Mouse (Mus musculus): ENCODE results near the gene Myo5a. TPM values are rescaled to one million over a fixed set of nuclear protein-coding genes. Genes with fewer than 3 reads are reported as not detected.

The Myo5a gene
- polyA plus RNA-seq, 1 experiment, result 89.9 TPM

DNA sequence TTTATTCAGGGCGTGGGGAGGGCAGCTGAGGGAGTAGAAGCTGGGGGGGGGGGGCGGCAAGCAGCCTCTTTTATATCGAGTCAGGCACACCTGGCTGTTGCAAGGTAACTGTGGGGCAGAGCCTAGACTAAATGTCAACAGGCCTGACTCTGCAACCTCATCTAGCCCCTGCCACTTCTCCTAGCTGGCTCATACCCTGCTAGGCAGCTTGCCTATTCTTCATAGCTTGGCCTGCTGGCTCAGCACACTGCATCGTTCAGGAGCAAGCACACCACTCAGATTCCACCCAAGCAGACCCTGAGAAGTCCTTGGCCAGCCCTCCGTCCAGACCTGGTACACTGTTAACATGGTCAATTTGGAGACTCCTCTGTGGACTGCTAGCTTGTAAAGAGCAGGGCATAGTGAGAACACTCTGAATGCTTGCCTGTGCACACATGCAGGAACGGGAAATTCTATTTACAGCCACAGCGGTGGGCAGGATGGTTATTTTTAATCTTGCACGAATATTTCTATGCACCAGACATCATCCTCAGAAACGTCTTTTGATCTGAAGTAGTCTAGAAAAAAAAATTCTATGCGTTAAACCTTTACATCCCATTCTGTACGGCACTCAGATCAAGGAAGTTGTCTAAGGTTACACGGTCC, 164.3 kb downstream of the Myo5a start:
- Histone ChIP-seq H3K4me3 (replicated peaks; ENCODE audit: insufficient read depth, low read depth, low read length) (no peak overlapping the region), H3K4me1 (ENCODE audit: control insufficient read depth, insufficient read depth, low read length) (no peaks in the 10 kb centered on the region), H3K27ac (ENCODE audit: insufficient read depth, low read length) (no peak overlapping the region), H3K27me3 (ENCODE audit: control insufficient read depth, insufficient read depth, low read length) (no peaks in the 10 kb centered on the region)
- 83% methylated on average over 12 of the region's 12 CpGs for WGBS
- DNase-seq, result no peak
- no peak for TF ChIP-seq POLR2A (IDR thresholded peaks at IDR 0.05; ENCODE audit: borderline replicate concordance, insufficient read depth, low read length)
- TF ChIP-seq CTCF (IDR thresholded peaks at IDR 0.05; ENCODE audit: borderline replicate concordance, insufficient read depth, low read depth, low read length), result no peak

DNA sequence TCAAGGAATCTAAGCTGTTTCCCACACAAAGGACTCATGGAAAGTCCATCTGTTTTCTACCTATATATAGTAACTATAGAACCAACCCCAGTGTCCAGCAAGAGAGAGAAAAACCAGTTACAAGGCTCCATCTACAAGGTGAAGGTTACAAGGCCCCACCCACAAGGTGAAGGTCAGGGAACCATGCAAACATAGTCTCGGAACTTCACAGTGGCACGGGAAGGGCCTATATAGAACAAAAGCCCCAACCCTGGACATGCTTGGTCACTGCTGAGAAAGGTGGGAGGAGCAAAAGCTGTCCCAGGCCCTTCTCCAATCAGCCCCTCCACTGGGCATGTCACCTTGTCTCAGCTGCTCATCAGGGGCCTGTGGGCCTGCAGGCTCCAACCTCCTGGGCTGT, 164.9 kb downstream of the Myo5a start:
- TF ChIP-seq POLR2A (IDR thresholded peaks at IDR 0.05; ENCODE audit: borderline replicate concordance, insufficient read depth, low read length), result no peak
- TF ChIP-seq CTCF (IDR thresholded peaks at IDR 0.05; ENCODE audit: borderline replicate concordance, insufficient read depth, low read depth, low read length), result no peak
- Histone ChIP-seq H3K4me1 (ENCODE audit: control insufficient read depth, insufficient read depth, low read length) (no peaks in the 10 kb centered on the region), H3K4me3 (replicated peaks; ENCODE audit: insufficient read depth, low read depth, low read length) (no peak overlapping the region), H3K27me3 (ENCODE audit: control insufficient read depth, insufficient read depth, low read length) (no peaks in the 10 kb centered on the region), H3K27ac (ENCODE audit: insufficient read depth, low read length) (no peak overlapping the region)
- 92% methylated on average over 2 of the region's 2 CpGs for WGBS
- no peak for DNase-seq

DNA sequence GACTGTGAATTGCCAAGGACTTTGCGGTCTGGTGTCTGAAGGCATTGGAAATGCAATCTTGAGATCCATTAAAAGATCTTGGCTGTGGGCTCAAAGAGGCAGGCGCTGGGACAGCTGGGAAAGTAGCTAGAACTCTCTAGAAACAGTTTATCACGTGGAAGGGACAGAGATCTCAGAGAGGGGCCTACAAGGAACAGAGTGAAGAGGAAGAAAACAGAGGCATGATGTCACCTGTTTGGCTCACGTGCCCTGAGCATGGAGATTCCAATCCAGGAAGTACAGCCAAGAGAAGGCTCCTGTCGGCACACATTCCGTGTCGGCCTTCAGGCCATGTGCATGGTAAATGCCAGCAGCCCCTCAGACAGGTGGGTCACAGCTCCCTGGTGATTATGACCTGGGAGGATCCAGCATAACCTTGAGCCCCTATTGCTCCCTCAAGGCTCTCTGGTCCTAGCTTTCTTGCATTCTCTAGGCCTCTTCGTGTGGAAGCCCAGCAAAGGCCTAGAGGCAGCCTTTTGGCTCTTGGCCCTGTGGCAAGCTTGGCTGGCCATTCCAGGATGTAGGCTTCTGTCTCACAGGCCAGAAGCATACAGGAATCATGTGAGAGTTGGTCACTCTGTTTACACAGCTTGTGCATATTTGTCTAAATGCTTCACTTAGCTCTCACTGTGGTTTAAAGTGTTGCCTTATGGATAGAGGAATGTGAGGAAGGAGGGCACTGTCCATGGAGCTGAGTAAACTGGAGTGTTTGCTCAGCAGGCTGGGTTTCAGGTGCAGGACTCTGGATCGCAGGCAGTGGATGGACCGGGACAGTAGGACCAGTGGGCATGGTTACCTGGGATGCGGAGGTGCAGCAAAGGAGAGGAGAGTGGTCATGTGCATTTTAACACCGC, 165.8 kb downstream of the Myo5a start:
- Histone ChIP-seq H3K4me1 (ENCODE audit: control insufficient read depth, insufficient read depth, low read length) (no peaks in the 10 kb centered on the region), H3K27ac (ENCODE audit: insufficient read depth, low read length) (no peak overlapping the region), H3K4me3 (replicated peaks; ENCODE audit: insufficient read depth, low read depth, low read length) (no peak overlapping the region), H3K27me3 (ENCODE audit: control insufficient read depth, insufficient read depth, low read length) (no peaks in the 10 kb centered on the region)
- WGBS, result 67% methylated on average over 12 of the region's 12 CpGs
- no peak for TF ChIP-seq POLR2A (IDR thresholded peaks at IDR 0.05; ENCODE audit: borderline replicate concordance, insufficient read depth, low read length)
- no peak for TF ChIP-seq CTCF (IDR thresholded peaks at IDR 0.05; ENCODE audit: borderline replicate concordance, insufficient read depth, low read depth, low read length)
- peak in 1 of 2 experiments; percentile 35 for DNase-seq

DNA sequence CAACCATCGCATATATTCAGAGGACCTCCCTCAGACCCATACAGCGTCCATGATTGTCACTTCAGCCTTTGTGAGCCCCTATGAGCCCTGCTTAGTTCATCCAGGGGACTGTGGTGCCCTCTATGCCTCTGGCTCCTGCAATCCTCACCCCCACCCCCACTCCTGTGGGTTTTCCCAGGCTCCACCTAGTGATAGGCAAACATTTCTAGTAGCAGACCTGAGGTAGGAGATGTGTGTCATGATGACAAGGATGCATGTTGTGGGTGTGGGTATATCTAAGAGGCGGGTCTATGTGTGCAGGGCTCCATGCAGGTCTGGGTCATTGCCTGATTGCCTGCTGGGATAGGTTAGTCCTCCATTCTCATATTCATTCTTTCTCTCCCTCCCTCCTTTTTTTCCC, 167.4 kb downstream of the Myo5a start:
- WGBS, result 84% methylated on average over 3 of the region's 3 CpGs
- Histone ChIP-seq H3K27ac (ENCODE audit: insufficient read depth, low read length) (no peak overlapping the region), H3K27me3 (ENCODE audit: control insufficient read depth, insufficient read depth, low read length) (no peaks in the 10 kb centered on the region), H3K4me3 (replicated peaks; ENCODE audit: insufficient read depth, low read depth, low read length) (no peak overlapping the region), H3K4me1 (ENCODE audit: control insufficient read depth, insufficient read depth, low read length) (no peaks in the 10 kb centered on the region)
- TF ChIP-seq POLR2A (IDR thresholded peaks at IDR 0.05; ENCODE audit: borderline replicate concordance, insufficient read depth, low read length) (no peak), CTCF (IDR thresholded peaks at IDR 0.05; ENCODE audit: borderline replicate concordance, insufficient read depth, low read depth, low read length) (no peak)
- no peak for DNase-seq

DNA sequence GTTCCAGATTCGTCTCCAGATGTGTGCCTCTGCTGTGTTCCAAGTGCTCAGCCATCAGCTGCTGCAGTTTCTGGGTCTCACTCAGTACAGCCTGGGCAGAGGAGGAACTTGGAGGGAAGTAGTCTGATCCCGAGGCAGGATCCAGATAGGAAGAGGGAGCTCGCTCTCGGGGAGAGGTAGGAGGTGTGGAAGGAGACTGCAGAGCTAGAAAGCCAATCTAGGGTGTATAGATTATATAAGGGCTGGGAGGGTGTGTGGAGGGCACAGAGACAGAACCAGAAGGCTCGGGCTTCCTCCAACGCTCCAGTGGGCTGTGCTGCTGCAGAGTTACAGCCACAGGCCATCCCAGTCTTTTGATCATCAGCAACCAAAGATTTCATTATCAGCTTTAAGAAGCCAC, 172.2 kb downstream of the Myo5a start:
- TF ChIP-seq POLR2A (IDR thresholded peaks at IDR 0.05; ENCODE audit: borderline replicate concordance, insufficient read depth, low read length) (no peak), CTCF (IDR thresholded peaks at IDR 0.05; ENCODE audit: borderline replicate concordance, insufficient read depth, low read depth, low read length) (no peak)
- H3K4me3 ChIP-seq (replicated peaks; ENCODE audit: insufficient read depth, low read depth, low read length), result no peak overlapping the region
- H3K27ac ChIP-seq (ENCODE audit: insufficient read depth, low read length), result no peak overlapping the region
- 92% methylated on average over 6 of the region's 6 CpGs for WGBS
- no peak for DNase-seq
- no peaks in the 10 kb centered on the region for H3K27me3 ChIP-seq (ENCODE audit: control insufficient read depth, insufficient read depth, low read length)
- no peaks in the 10 kb centered on the region; the same call in 1 of the 2 replicates for H3K4me1 ChIP-seq (ENCODE audit: control insufficient read depth, insufficient read depth, low read length)

DNA sequence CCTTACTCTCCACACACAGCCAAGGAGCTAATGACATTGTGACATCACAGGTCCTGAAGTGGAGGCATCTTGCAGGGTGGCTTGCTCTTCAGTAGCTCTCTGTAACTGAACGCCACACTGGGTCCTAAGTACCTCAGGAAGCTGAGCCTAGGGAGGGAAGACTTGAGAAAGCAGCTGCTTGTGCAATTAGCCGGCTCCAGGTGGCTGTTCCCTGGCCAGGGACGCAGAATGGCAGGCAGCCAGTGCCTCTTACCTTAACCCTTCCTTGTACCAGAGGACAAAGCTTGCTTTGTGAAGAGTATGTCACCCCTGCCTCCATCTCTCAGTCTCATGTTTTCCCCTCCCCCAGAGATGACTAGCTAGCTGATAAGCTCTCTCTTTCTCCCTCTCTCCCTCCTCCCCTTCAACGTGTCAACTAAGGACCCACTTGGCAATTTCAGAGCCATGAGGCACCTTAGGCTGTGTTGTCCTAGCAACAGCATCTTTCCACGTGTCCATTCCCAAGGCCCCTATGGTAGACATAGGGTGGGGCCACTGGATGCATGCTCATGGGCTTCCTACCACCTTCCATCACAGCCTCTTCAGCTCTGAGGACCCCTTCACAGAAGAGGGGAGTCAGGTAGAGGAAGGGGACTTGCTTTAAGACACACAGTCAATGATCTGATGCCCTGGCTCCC, 173.1 kb downstream of the Myo5a start:
- H3K4me3 ChIP-seq (replicated peaks; ENCODE audit: insufficient read depth, low read depth, low read length), result no peak overlapping the region
- peak; percentile 78 to 84 for DNase-seq
- H3K27ac ChIP-seq (ENCODE audit: insufficient read depth, low read length), result no peak overlapping the region
- H3K27me3 ChIP-seq (ENCODE audit: control insufficient read depth, insufficient read depth, low read length), result no peaks in the 10 kb centered on the region
- no peak for TF ChIP-seq CTCF (IDR thresholded peaks at IDR 0.05; ENCODE audit: borderline replicate concordance, insufficient read depth, low read depth, low read length)
- TF ChIP-seq POLR2A (IDR thresholded peaks at IDR 0.05; ENCODE audit: borderline replicate concordance, insufficient read depth, low read length), result no peak
- 4% methylated on average over 5 of the region's 5 CpGs for WGBS
- no peaks in the 10 kb centered on the region; the same call in 1 of the 2 replicates for H3K4me1 ChIP-seq (ENCODE audit: control insufficient read depth, insufficient read depth, low read length)

DNA sequence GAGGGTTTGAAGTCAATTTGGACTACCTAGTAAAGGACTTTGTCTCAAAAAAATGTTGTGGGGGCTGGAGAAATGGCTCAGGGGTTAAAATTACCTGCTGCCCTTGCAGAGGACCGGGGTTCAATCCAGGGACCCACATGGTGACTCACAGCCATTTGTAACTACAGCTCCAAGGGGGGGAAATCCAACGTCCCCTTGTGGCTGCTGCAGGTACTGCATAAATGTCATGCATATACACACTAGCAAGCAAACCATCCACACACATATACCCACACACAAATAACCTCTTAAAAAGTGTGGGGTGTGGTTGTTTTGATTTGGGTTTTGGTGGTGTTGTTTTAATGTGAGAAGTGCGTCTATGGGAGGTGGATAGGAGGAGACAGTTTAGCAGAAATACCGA, 173.7 kb downstream of the Myo5a start:
- DNase-seq, result no peak
- WGBS, result 83% methylated on average over 4 of the region's 4 CpGs
- no peak for TF ChIP-seq POLR2A (IDR thresholded peaks at IDR 0.05; ENCODE audit: borderline replicate concordance, insufficient read depth, low read length)
- TF ChIP-seq CTCF (IDR thresholded peaks at IDR 0.05; ENCODE audit: borderline replicate concordance, insufficient read depth, low read depth, low read length), result no peak
- no peaks in the 10 kb centered on the region for H3K27me3 ChIP-seq (ENCODE audit: control insufficient read depth, insufficient read depth, low read length)
- no peaks in the 10 kb centered on the region; the same call in 1 of the 2 replicates for H3K4me1 ChIP-seq (ENCODE audit: control insufficient read depth, insufficient read depth, low read length)
- H3K4me3 ChIP-seq (replicated peaks; ENCODE audit: insufficient read depth, low read depth, low read length), result no peak overlapping the region
- H3K27ac ChIP-seq (ENCODE audit: insufficient read depth, low read length), result no peak overlapping the region

Data from cerebellum, adult 2 months (tissue).